Comparison of ENCODE assay signal across 7 mouse cellular contexts in genomic region chr12:100185897-100186296, GRCm38 (mm10). TPM values are rescaled to one million over a fixed set of nuclear protein-coding genes. Genes with fewer than 3 reads are reported as not detected.
DNase-seq lines count a peak whose midpoint lies in the region; ATAC-seq and TF ChIP-seq lines count a peak whose summit lies in the region.

No protein-coding gene starts in this region.

- no peaks in the 10 kb centered on the region; the same call in 1 of the 2 replicates for H3K4me1 ChIP-seq in forebrain, postnatal 0 days (ENCODE audit: insufficient read depth)
- peaks cover 16% of the 10 kb centered on the region for H3K4me1 ChIP-seq in lung, embryonic 15.5 days
- peaks cover 7% of the 10 kb centered on the region; the same call in 1 of the 2 replicates for H3K4me1 ChIP-seq in stomach, embryonic 15.5 days

- 41% methylated on average over 7 of the region's 7 CpGs for WGBS in forebrain, postnatal 0 days
- WGBS in lung, embryonic 15.5 days: 47% methylated on average over 7 of the region's 7 CpGs
- 48% methylated on average over 7 of the region's 7 CpGs for WGBS in stomach, embryonic 15.5 days

- H3K27ac ChIP-seq in forebrain, postnatal 0 days (ENCODE audit: low read depth, low read length): peak overlapping the region; percentile 100
- peak overlapping the region; percentile 98; the same call in 1 of the 2 replicates for H3K27ac ChIP-seq in lung, embryonic 15.5 days
- peak overlapping the region; percentile 14; the same call in 1 of the 2 replicates for H3K27ac ChIP-seq in stomach, embryonic 15.5 days

- peak overlapping the region; percentile 98; the same call in 1 of the 2 replicates for H3K9ac ChIP-seq in forebrain, postnatal 0 days
- H3K9ac ChIP-seq in lung, embryonic 15.5 days: no peak overlapping the region
- no peak overlapping the region for H3K9ac ChIP-seq in stomach, embryonic 15.5 days

- H3K9me3 ChIP-seq in forebrain, postnatal 0 days (ENCODE audit: low read length): no peaks in the 10 kb centered on the region
- H3K9me3 ChIP-seq in lung, embryonic 15.5 days: no peaks in the 10 kb centered on the region
- no peaks in the 10 kb centered on the region for H3K9me3 ChIP-seq in stomach, embryonic 15.5 days

- no peak for TF ChIP-seq CTCF in forebrain, postnatal 0 days (IDR thresholded peaks at IDR 0.05; ENCODE audit: low read depth)

- peak overlapping the region; percentile 89 for H3K4me2 ChIP-seq in forebrain, postnatal 0 days (ENCODE audit: low read depth)
- H3K4me2 ChIP-seq in lung, embryonic 15.5 days: peak overlapping the region; percentile 88
- no peak overlapping the region; the same call in 1 of the 2 replicates for H3K4me2 ChIP-seq in stomach, embryonic 15.5 days

- peak; percentile 38 to 65 for DNase-seq in lung, adult 18-20 months
- no peak for DNase-seq in lung, postnatal 14 days
- DNase-seq in forebrain, postnatal 0 days: peak; percentile 70
- DNase-seq in thymus, postnatal 10 days (ENCODE audit: low spot score in 2 of 2): no peak
- DNase-seq in embryo, embryonic 11 days: no peak

- H3K36me3 ChIP-seq in forebrain, postnatal 0 days (ENCODE audit: insufficient read depth): no peaks in the 10 kb centered on the region
- H3K36me3 ChIP-seq in lung, embryonic 15.5 days: no peaks in the 10 kb centered on the region
- H3K36me3 ChIP-seq in stomach, embryonic 15.5 days: no peaks in the 10 kb centered on the region

- no peaks in the 10 kb centered on the region for H3K27me3 ChIP-seq in forebrain, postnatal 0 days (ENCODE audit: insufficient read depth, low read length)
- no peaks in the 10 kb centered on the region for H3K27me3 ChIP-seq in lung, embryonic 15.5 days
- H3K27me3 ChIP-seq in stomach, embryonic 15.5 days (replicated peaks): no peaks in the 10 kb centered on the region

- ATAC-seq in forebrain, postnatal 0 days: no peak
- no peak for ATAC-seq in lung, embryonic 15.5 days (ENCODE audit: borderline replicate concordance, extremely low read depth, low FRiP score, low TSS enrichment)
- ATAC-seq in stomach, embryonic 15.5 days (ENCODE audit: insufficient read depth, low FRiP score, low read depth): no peak

- peak overlapping the region; percentile 64; the same call in 1 of the 2 replicates for H3K4me3 ChIP-seq in forebrain, postnatal 0 days (ENCODE audit: low read depth, low read length)
- no peak overlapping the region for H3K4me3 ChIP-seq in lung, embryonic 15.5 days
- H3K4me3 ChIP-seq in stomach, embryonic 15.5 days (replicated peaks): no peak overlapping the region

RNA-seq across cellular contexts. Expression of gene Calm1, which starts 13.3 kb away (rescaled TPM):
- total RNA-seq in forebrain, postnatal 0 days (2014; rRNA removed): 1,041 and 1,060 TPM in 2 replicates
- 4,009 and 4,204 TPM in 2 replicates for polyA plus RNA-seq in forebrain, postnatal 0 days (2015; fragmentation: Nextera tagmentation; extraction: Ambion mirVana)
- polyA plus RNA-seq in lung, embryonic 15.5 days (2015; fragmentation: Nextera tagmentation; extraction: Ambion mirVana): 1,739 and 1,769 TPM in 2 replicates
- 1,764 and 1,796 TPM in 2 replicates for polyA plus RNA-seq in stomach, embryonic 15.5 days (2015; fragmentation: Nextera tagmentation; extraction: Ambion mirVana)

RNA-seq across cellular contexts. Expression of gene Nrde2, which starts 26.4 kb away (rescaled TPM):
- 24.3 and 25.1 TPM in 2 replicates for total RNA-seq in forebrain, postnatal 0 days (2014; rRNA removed)
- polyA plus RNA-seq in forebrain, postnatal 0 days (2015; fragmentation: Nextera tagmentation; extraction: Ambion mirVana): 13.1 and 13.3 TPM in 2 replicates
- polyA plus RNA-seq in lung, embryonic 15.5 days (2015; fragmentation: Nextera tagmentation; extraction: Ambion mirVana): 13.2 and 14.7 TPM in 2 replicates
- polyA plus RNA-seq in stomach, embryonic 15.5 days (2015; fragmentation: Nextera tagmentation; extraction: Ambion mirVana): 10.3 and 12.2 TPM in 2 replicates

Comparison
In these comparisons a context has a peak if more than half of its experiments do, and no peak if none do; other contexts are left out.
1. DNase-seq: peak in lung, adult 18-20 months (2 of 2) and forebrain, postnatal 0 days (single experiment); none in lung, postnatal 14 days (single experiment), thymus, postnatal 10 days (0 of 2) and embryo, embryonic 11 days (single experiment).
2. H3K27ac ChIP-seq: peak in every context shown above with its lines; median percentile 100 in forebrain, postnatal 0 days; 98 in lung, embryonic 15.5 days; 14 in stomach, embryonic 15.5 days.